In the genomic region with DNA sequence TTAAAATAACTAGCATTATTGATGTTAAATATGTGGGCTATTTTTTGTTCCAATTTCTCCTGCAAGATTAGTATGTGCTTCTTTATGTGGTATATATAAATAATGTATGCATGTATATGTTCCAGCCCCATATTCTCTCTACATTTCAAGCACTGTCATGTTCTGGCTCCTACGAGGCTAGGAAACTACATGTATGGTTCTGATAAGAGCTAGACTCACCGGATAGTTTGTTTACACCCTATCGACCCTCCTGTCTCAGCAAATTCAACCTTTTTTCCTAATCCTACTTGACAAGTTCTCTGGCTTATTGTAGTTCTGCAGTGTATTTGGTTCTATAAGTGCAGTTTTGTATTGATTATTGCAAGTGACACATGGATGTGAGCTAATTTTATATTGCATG, we compare ENCODE assay signal across 24 mouse cellular contexts. TPM values are rescaled to one million over a fixed set of nuclear protein-coding genes. Genes with fewer than 3 reads are reported as not detected.
DNase-seq lines count a peak whose midpoint lies in the region; ATAC-seq and TF ChIP-seq lines count a peak whose summit lies in the region.
"Had no signal": no experiment of that assay in that cellular context is flagged by ENCODE, and none has a peak within 500 bp of the region (broad histone marks: within the 10 kb centered on the region; RNA-seq: fewer than 3 reads in every experiment).

No protein-coding gene starts in this region.

- no peaks in the 10 kb centered on the region for H3K9me3 ChIP-seq in midbrain, embryonic 11.5 days (ENCODE audit: control insufficient read depth, low read length)
- no peaks in the 10 kb centered on the region for H3K9me3 ChIP-seq in midbrain, postnatal 0 days (ENCODE audit: low read length)
- H3K9me3 ChIP-seq in liver, embryonic 15.5 days (replicated peaks): no peaks in the 10 kb centered on the region
- H3K9me3 ChIP-seq: embryonic facial prominence, embryonic 15.5 days; hindbrain, embryonic 13.5 days; limb, embryonic 10.5 days; midbrain, embryonic 13.5 days; neural tube, embryonic 12.5 days had no signal

- no peaks in the 10 kb centered on the region for H3K36me3 ChIP-seq in midbrain, embryonic 11.5 days (ENCODE audit: control insufficient read depth, insufficient read depth, low read length)
- no peaks in the 10 kb centered on the region for H3K36me3 ChIP-seq in midbrain, postnatal 0 days (ENCODE audit: insufficient read depth, low read length)
- H3K36me3 ChIP-seq in liver, embryonic 15.5 days (replicated peaks): no peaks in the 10 kb centered on the region
- H3K36me3 ChIP-seq: embryonic facial prominence, embryonic 15.5 days; hindbrain, embryonic 13.5 days; limb, embryonic 10.5 days; midbrain, embryonic 13.5 days; neural tube, embryonic 12.5 days had no signal

- intact Hi-C loops in left cerebral cortex, postnatal 4 days (cut with DNase I): no loop called here

- H3K4me2 ChIP-seq in midbrain, embryonic 11.5 days: no peak overlapping the region
- no peak overlapping the region for H3K4me2 ChIP-seq in midbrain, postnatal 0 days (ENCODE audit: low read depth, low read length, poor library complexity, severe bottlenecking)
- H3K4me2 ChIP-seq in liver, embryonic 15.5 days: peak overlapping the region; percentile 31; the same call in 1 of the 2 replicates
- H3K4me2 ChIP-seq: embryonic facial prominence, embryonic 15.5 days; hindbrain, embryonic 13.5 days; midbrain, embryonic 13.5 days; neural tube, embryonic 12.5 days had no signal

- TF ChIP-seq CTCF in midbrain, postnatal 0 days (IDR thresholded peaks at IDR 0.05): no peak

- ATAC-seq in midbrain, embryonic 11.5 days (ENCODE audit: low FRiP score): no peak
- ATAC-seq in midbrain, postnatal 0 days (ENCODE audit: low FRiP score): no peak
- peak; percentile 86 for ATAC-seq in erythroblast, adult 5-6 weeks (replicated peaks; ENCODE audit: low FRiP score, poor library complexity, severe bottlenecking)
- peak; percentile 79 for ATAC-seq in liver, embryonic 15.5 days (ENCODE audit: insufficient read depth)
- no peak for ATAC-seq in monocyte, adult 5-6 weeks (replicated peaks; ENCODE audit: insufficient number of reproducible peaks, low FRiP score, low TSS enrichment, poor library complexity, severe bottlenecking)
- ATAC-seq: activated CD4-positive, CD25-positive, alpha-beta regulatory T cell, adult 4 months; inflammation-experienced regulatory T-cells, adult 6 months; lung, postnatal 0 days; midbrain, embryonic 13.5 days had no signal

- no peaks in the 10 kb centered on the region for H3K27me3 ChIP-seq in midbrain, embryonic 11.5 days (ENCODE audit: control insufficient read depth, insufficient read depth, low read length)
- no peaks in the 10 kb centered on the region for H3K27me3 ChIP-seq in midbrain, postnatal 0 days (ENCODE audit: insufficient read depth, low read length)
- no peaks in the 10 kb centered on the region for H3K27me3 ChIP-seq in liver, embryonic 15.5 days
- H3K27me3 ChIP-seq: embryonic facial prominence, embryonic 15.5 days; hindbrain, embryonic 13.5 days; midbrain, embryonic 13.5 days; neural tube, embryonic 12.5 days had no signal

- no peak overlapping the region for H3K27ac ChIP-seq in midbrain, embryonic 11.5 days (ENCODE audit: low read depth, low read length)
- no peak overlapping the region for H3K27ac ChIP-seq in midbrain, postnatal 0 days (ENCODE audit: low read depth, low read length)
- H3K27ac ChIP-seq in liver, embryonic 15.5 days (replicated peaks): peak overlapping the region; percentile 95
- H3K27ac ChIP-seq: embryonic facial prominence, embryonic 15.5 days; hindbrain, embryonic 13.5 days; limb, embryonic 10.5 days; midbrain, embryonic 13.5 days; neural tube, embryonic 12.5 days had no signal

- whole genome bisulfite sequencing in midbrain, embryonic 11.5 days: 91% methylated on average over 3 of the region's 3 CpGs
- WGBS in midbrain, postnatal 0 days: 87% methylated on average over 3 of the region's 3 CpGs
- 16% methylated on average over 3 of the region's 3 CpGs for WGBS in liver, embryonic 15.5 days (ENCODE audit: insufficient replicate concordance)

- H3K4me3 ChIP-seq in midbrain, embryonic 11.5 days (ENCODE audit: low read depth, low read length): no peak overlapping the region
- H3K4me3 ChIP-seq in midbrain, postnatal 0 days (ENCODE audit: low read depth, low read length): no peak overlapping the region
- no peak overlapping the region for H3K4me3 ChIP-seq in liver, embryonic 15.5 days (replicated peaks)
- H3K4me3 ChIP-seq: embryonic facial prominence, embryonic 15.5 days; hindbrain, embryonic 13.5 days; limb, embryonic 10.5 days; midbrain, embryonic 13.5 days; neural tube, embryonic 12.5 days had no signal

- 0 out of 2 replicates have a peak, but pooled peaks cover 1% of the 10 kb centered on the region for H3K4me1 ChIP-seq in midbrain, embryonic 11.5 days (ENCODE audit: control insufficient read depth, insufficient read depth, low read length)
- peaks cover 18% of the 10 kb centered on the region for H3K4me1 ChIP-seq in midbrain, postnatal 0 days (ENCODE audit: insufficient read depth, low read length)
- peaks cover 97% of the 10 kb centered on the region for H3K4me1 ChIP-seq in liver, embryonic 15.5 days (replicated peaks)

- H3K9ac ChIP-seq in midbrain, embryonic 11.5 days (ENCODE audit: low read length): no peak overlapping the region
- H3K9ac ChIP-seq in midbrain, postnatal 0 days (replicated peaks; ENCODE audit: low read length, poor library complexity, severe bottlenecking): no peak overlapping the region
- H3K9ac ChIP-seq in liver, embryonic 15.5 days: peak overlapping the region; percentile 33
- H3K9ac ChIP-seq: embryonic facial prominence, embryonic 15.5 days; hindbrain, embryonic 13.5 days; midbrain, embryonic 13.5 days; neural tube, embryonic 12.5 days had no signal

- DNase-seq in midbrain, embryonic 11.5 days (ENCODE audit: low spot score, missing footprints): peak; percentile 49
- no peak for DNase-seq in midbrain, postnatal 0 days (ENCODE audit: low spot score)
- no peak for DNase-seq in left cerebral cortex, postnatal 4 days
- DNase-seq in left cerebral cortex, adult 8-10 months (ENCODE audit: low spot score in 2 of 2): no peak
- DNase-seq: adrenal gland, adult 8-10 months; cerebellum, adult 9-11 months; heart, postnatal 36 days; kidney, adult 18-20 months; layer of hippocampus, adult 9-11 months; retina, postnatal 1 day; right cerebral cortex, postnatal 25 days; spleen, adult 18-20 months; thymus, postnatal 14 days had no signal

RNA-seq across cellular contexts. Expression of a gene that starts 36.7 kb away (rescaled TPM):
- 11.7 and 17.2 TPM in 2 replicates for polyA plus RNA-seq in midbrain, embryonic 11.5 days (2014; fragmentation: Nextera tagmentation; extraction: Ambion mirVana)
- total RNA-seq in midbrain, postnatal 0 days (2014; rRNA removed): 103 and 124 TPM in 2 replicates
- 16.9 and 19.1 TPM in 2 replicates for polyA plus RNA-seq in midbrain, postnatal 0 days (2015; fragmentation: Nextera tagmentation; extraction: Ambion mirVana)
- 1,203 and 1,240 TPM in 2 replicates for total RNA-seq in erythroblast, adult 5-6 weeks (2015; ENCODE audit: low replicate concordance)
- total RNA-seq in erythroblast, adult 5-6 weeks (2017; ENCODE audit: low replicate concordance): 858 and 892 TPM in 2 replicates
- 19.0 and 19.1 TPM in 2 replicates for polyA plus RNA-seq in liver, embryonic 15.5 days (2015; fragmentation: Nextera tagmentation; extraction: Ambion mirVana)
- 31.9 to 45.7 TPM (median 34.4 TPM) in 3 replicates for total RNA-seq in monocyte, adult 5-6 weeks (2017)
- 100 to 1,000 TPM; 148 to 149 TPM for total RNA-seq in left cerebral cortex, postnatal 4 days (2021)
- 100 to 1,000 TPM; 139 to 172 (median 151) TPM for total RNA-seq in left cerebral cortex, adult 8-10 months (2022)

Comparison
In these comparisons a context has a peak if more than half of its experiments do, and no peak if none do; other contexts are left out.
1. ATAC-seq: peak in erythroblast, adult 5-6 weeks (single experiment) and liver, embryonic 15.5 days (single experiment); none in midbrain, embryonic 11.5 days (single experiment), midbrain, postnatal 0 days (single experiment) and monocyte, adult 5-6 weeks (single experiment).